Mouse (Mus musculus) heart, embryonic 11.5 days (tissue): Measurements from ENCODE around the gene Macrod2. TPM values are rescaled to one million over a fixed set of nuclear protein-coding genes. Genes with fewer than 3 reads are reported as not detected.

Experiments
- polyA plus RNA-seq: library from polyadenylated mRNA; unstranded; fragments of >200 nt; fragmentation: Nextera tagmentation; extraction: Ambion mirVana; gene quantifications from 2 replicates; pipeline ENCODE4 v1.2.1, GENCODE M21; 2014

Gene Macrod2
- polyA plus RNA-seq, 1 experiment from 2014 or later, result 20.5 TPM

Other genes starting within 250 kb of the Macrod2 start
- gene Gm17374, start 243.3 kb upstream of the Macrod2 start, polyA plus RNA-seq, result not detected in 2 replicates
- gene Esf1, start 224.7 kb upstream of the Macrod2 start, polyA plus RNA-seq, result 20.7 and 21.5 TPM in 2 replicates
- gene Ndufaf5, start 224.7 kb upstream of the Macrod2 start, polyA plus RNA-seq, result 36.1 and 37.6 TPM in 2 replicates
- gene Sel1l2, start 5.6 kb upstream of the Macrod2 start, polyA plus RNA-seq, result not detected in 2 replicates